Mouse (Mus musculus) c-Kit-positive CD71-negative TER-119-negative erythroid progenitor cells, embryonic 14.5 days (primary cell): ENCODE measurements around the gene Sec22c.

Experiments
- DNase-seq: peaks from one replicate; pipeline ENCODE4 v3.0.0-alpha.2; 2013; ENCODE audit warnings: low read depth

Gene Sec22c

GRCm38 (mm10) chr9:121647026-121647425, 58.3 kb downstream of the Sec22c start:
- no peak for DNase-seq

- no peak for DNase-seq
Observed at GRCm38 (mm10) chr9:121644855-121645254, 60.4 kb downstream of the Sec22c start.

GRCm38 (mm10) chr9:121642401-121643181, 62.7 kb downstream of the Sec22c start, which contains the start of gene Vipr1:
Gene Vipr1, plus strand, starts transcription at chr9:121642716.
- no peak for DNase-seq

DNA sequence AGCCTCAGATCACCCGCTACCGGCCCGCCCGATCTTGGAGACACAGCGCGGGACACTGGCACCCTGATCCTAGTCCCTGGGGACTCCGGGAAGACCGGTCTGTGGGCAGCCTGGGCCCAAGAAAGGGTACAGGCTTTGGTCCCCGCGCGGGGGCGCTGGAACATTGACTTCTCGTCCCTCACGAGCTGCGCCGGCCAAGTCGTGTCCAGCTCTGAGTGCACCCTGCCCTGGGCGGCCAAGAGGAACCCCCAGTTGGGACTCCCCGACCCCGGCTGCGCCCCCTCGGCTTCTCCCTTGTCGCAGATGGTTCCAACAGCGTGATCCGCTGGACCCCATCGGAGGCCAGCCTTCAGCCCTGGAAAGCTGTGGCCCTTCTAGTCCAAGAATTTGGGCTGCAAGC, 63.3 kb downstream of the Sec22c start, which contains the start of gene Lyzl4:
Gene Lyzl4 (minus strand): TSS at position 96 of the 400 bp plus-strand sequence.
- no peak for DNase-seq

GRCm38 (mm10) chr9:121641235-121641915, 63.9 kb downstream of the Sec22c start:
- no peak for DNase-seq

DNA sequence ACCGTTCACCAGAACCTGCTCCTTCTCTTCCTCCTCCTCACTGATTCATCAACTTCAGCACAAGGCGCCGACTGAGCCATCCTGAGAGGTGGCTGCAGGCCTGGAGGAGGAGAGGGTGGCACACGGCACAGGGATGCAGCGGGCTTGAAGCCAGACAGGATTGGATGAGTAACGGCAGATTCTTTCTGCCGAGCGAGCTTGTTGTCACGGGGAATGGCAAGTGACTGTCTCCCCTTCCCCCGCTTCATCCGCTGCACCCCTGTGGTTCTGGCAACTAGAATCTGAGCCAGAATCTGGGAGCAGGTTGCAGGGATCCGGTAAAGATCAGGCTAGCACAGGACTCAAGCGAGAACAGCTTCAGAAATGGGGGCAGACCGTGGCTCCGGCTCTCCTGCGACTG, 65.5 kb downstream of the Sec22c start:
- DNase-seq: no peak

DNA sequence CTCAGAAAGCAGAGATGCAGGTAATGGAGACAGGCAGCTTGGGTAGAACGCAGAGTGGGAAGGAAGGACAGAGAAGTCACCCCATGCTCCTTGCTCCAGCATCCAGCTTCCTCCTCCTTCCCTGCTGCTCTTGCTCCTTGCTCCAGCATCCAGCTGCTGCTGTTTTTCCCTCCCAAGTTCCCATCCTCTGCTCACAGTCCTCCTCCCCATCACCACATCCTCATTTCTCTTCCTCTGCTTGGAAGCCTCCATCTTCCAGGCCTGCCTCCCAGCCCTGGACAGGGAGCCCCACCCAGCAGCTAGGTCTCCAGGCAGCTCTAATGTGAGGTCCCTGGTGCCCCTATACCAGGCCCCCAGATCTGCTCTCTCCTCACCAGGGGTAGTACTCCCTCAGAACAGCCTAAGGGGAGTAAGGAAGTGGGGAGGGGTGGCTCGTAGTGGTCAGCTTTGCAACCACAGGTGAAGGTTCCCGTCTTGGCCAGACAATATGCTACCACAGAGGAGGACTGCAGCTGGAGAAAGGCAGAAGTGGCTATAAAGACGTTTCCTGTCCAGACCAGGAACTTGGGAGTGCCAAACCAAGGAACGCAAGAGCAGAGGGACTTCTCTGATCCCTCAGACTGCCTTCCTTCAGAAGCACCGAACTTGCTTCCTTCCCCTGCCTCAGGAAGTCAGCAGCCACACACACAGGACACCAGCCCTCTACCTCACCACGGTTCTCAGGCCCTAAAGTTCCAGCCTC, 69.3 kb downstream of the Sec22c start:
- DNase-seq: no peak

DNA sequence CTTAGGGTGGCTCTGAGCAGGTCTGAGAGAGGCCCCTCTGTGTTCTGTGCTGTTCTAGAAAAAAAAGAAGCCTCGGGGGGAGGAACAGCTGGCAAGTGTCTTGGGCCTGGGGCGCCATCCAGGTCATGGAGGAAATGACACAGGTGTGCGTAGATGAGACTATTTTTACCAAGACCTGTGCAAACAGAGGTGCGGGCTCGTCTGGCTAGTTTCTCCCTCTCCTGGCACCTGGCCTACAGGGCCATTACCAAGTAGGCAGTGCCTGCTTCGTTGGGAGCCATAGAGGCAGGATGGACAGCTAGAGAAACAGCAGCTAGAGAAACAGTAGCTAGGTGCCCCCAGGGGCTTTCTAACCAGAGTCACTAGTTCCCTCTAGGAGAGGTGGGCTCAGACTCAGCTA, 72.0 kb downstream of the Sec22c start:
- DNase-seq: no peak

- DNase-seq: no peak
Observed at GRCm38 (mm10) chr9:121632891-121633290, 72.4 kb downstream of the Sec22c start.

DNA sequence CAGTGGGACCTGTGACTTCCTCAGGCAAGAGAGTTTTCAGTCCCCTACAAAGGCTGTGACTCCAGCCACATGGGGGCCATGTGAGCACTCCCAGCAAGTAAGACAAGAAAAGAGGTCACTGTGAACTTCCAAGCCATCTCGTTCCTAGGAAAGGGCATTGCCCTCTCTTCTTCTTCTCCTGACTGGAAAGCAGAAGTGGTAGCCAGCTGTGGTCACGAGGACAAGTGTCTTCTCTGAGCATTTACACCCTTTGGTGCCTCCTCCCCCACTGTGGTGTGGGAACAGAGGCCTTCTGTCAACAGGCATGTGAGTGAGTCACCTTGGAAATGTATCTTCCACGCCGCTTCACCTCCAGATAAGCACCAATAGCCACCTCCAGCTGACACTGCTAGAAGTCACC, 73.3 kb downstream of the Sec22c start:
- DNase-seq: no peak

GRCm38 (mm10) chr9:121630627-121631026, 74.7 kb downstream of the Sec22c start:
- DNase-seq: no peak
